Mouse (Mus musculus): ENCODE measurements at regions not wholly inside any gene's neighbourhood (a gene's known extent, or its start where the extent isn't known, plus 50 kb on each side); places are given as distances from the start of the nearest gene placed in this dataset.
A peak's percentile ranks its signal among the peaks of the same experiment; 100 is the strongest.

DNA sequence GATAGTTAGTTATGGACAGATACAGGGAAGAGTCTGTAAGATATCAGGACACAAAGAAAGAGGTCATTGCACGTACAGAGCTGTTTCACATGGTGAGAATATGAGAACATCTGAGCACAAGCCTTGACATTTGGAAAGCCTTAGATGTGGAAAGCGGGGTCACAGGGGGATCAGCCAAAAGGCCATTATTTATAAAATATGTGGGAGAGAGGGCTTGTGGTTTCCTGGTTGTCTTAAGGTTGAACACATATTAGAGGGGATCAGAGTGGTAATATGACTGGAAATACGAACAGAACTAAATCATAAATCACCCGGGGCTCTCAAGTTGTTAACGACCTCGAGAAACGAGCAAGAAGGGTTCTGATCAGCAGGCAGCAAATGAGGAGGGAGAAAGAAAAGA, 68.2 kb downstream of the Ankrd7 start:
- peak; percentile 4 for DNase-seq (ENCODE audit: low spot score)

GRCm38 (mm10) chr6:18946002-18946683, 80.0 kb downstream of the Ankrd7 start:
- no peak for DNase-seq (ENCODE audit: low spot score)
